Mouse (Mus musculus) activated CD4-positive, CD25-positive, alpha-beta regulatory T cell, adult 4 months (primary cell): ENCODE results near the gene Speg. TPM values are rescaled to one million over a fixed set of nuclear protein-coding genes. Genes with fewer than 3 reads are reported as not detected.

Experiments
- ATAC-seq: one replicate; pipeline ENCODE4 v1.8.0; 2017
- polyA plus RNA-seq, 2 experiments: library from polyadenylated mRNA; unstranded; fragments of 100-300 nt; shearing (Covaris generic); gene quantifications; one replicate each; pipeline ENCODE4 v1.2.1; 2017

Gene Speg
- polyA plus RNA-seq, 2 experiments from 2014 or later, result not detected

GRCm38 (mm10) chr1:75365510-75366137, 9.5 kb upstream of the Speg start:
- no peak for ATAC-seq

DNA sequence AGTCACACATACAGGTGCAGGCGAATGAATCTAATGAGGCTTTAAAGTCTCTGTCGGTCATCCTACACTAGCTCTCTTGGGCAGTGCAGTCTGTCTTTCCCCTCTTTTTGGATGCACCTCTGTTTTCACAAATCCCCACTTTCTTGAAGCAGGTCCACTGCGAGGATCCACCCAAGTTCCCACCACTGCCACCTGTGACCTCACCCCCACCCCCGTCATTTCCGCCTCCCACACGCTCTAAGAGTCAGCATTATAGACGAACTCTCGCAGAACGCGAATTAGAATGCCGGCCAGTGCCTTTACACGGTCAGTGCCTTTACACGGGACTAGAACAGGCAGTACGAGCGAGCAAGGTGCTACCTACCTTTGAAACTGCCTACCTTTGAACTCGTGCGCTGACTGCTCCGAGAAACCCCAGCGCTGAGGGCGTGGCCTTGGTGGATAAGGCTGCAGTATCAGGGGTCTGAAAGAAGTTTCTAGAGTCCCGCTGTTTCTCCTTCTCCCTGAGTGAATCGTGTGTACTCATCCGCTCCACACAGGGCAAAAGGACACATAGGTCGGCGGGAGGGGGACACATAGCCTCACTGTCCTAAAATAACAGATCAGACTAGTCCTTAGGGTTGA, 5.6 kb upstream of the Speg start:
- no peak for ATAC-seq

DNA sequence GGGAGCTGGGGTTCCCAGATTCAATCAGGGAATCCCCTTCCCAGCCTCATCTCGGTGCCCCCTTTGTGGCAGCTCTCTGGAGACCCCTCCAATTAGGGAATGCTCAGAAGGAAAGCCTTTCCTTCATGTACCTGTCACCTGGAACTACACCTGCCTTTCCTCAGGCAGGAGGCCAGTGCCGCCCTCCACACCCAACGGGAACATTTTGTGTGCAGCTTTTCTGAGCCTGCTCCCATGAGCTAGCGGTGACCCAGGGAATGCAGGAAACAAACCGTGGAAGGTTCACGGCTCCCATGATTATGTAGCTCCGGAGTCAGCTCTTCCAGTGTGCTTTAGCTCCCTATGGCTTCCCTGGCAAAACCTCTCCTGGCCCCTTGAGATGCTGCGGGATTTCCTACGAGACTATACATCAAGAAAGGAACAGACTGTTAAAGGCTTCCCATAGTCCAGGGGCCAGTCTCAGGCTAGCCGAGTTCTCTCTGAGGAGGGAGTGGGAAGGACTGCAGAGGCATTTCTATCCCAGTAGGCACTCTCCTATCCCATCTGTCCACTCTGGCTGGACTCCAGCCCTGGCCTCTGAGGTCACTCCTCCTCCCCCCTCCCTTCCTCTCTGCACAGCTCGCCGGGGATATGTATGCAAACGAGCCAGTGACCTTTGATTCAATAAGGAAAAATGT, 5.0 kb upstream of the Speg start:
- ATAC-seq, result no peak

GRCm38 (mm10) chr1:75371317-75372095, 3.6 kb upstream of the Speg start:
- ATAC-seq, result no peak

DNA sequence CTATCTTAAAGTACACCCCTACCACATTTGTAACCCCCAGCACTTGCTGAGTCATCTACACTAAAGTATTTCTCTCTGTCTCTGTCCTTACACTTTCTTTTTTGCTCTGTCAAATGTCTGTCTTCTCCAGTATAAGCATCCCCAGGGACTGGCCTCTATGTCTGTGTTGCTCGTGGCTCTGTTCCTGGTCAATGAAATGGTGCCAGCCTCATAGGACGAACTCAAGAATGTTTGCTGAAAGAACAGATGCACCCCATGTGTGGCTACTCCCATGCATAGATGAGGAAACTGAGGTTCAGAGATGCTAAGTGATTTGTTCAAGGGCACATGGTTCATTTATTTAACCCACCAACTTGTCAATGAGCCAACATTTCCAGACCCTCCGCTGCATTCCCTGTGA, 2.6 kb upstream of the Speg start:
- no peak for ATAC-seq

DNA sequence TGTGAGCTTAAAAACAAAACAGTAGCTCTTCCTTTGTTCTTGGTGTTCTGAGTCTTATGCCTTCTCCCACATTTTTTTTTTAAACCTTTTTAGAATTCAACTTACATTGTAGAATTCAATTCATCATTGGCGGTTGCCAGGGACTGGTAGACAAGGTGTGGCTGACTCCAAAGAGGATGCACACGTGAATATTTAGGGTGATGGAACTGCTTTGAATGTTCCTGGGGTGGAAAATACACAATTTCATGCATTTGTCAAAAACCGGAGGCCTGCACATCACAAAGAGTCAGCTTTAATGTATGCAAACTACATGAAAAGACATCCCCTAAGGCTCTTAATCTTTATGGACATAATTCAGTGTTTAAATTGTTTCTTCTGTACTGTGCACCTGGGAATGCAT, 1.8 kb upstream of the Speg start:
- ATAC-seq, result no peak

DNA sequence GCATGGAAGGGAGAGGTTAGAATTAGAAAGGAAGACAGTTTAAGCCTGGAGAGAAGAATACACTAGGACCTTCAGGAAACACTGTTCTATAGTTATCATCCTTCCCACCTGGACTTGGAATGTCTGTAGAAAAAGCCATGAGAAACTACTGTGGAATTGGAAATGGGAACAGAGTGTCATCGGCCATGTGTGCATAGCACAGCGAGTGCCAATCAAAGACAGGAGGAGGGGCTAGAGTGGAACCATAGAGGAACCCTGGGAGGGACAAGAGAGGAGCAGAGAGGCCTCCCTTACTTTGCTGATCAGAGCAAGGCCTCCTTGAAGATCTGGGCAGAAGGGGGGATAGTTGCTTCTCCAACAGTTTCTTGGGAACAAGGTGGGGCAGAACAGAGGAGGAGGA, 4.1 kb downstream of the Speg start:
- no peak for ATAC-seq

- ATAC-seq, result no peak
These were observed 4.8 kb downstream of the Speg start for GRCm38 (mm10) chr1:75379931-75380330.

DNA sequence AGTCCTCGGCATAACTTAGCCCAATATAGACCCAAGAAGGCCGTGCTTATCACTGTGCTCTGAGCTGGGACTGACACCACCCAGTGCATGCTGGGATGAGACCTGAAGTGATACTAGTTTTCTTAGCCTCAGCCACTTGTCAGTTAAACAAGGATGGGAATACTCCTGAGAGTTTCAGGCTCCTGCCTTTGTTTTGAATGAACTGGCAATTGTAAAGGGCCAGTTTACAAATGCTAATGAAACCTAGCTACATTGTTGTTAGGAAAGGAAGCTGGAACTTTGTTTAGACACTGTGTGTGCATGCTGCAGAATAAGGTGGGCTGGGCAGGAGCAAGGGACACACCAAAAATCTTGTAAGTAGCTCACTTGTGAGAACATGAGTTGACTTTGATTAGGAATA, 5.9 kb downstream of the Speg start:
- ATAC-seq, result no peak

- no peak for ATAC-seq
These were observed 6.6 kb downstream of the Speg start for GRCm38 (mm10) chr1:75381482-75382355.

DNA sequence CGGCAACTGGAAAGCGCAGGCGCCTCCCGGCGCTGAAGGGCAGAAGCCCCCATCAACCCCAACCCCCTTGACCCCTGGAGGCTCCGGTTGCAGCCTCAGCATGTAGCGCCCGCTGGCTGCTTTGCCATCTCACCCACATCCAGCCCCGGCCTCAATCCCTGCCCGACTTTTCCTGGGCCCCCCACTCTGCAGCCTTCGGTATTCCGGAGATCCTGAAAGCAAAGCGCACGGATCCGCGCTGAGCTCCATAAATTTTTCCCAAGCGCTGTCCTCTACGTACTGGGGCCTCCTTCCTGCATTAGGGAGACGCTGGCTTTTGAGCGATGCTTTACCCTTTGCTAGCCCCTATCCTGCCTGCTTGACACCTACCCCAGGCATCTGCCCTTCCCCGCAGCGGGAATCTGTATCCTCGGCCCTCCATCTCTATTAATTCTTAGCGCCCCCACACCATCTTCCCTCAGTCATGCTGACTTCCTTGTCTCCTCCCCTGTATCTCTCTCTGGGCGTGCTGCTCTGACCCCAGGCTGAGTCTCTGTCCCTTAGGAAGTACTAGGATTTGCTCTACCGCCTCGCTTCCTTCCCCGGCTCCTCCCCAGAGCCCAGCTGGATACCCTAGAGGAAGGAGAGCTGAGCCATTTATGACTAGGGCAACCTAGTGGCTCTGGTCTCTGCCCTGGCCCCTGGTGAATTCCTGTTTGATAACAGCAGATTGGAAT, 7.4 kb downstream of the Speg start:
- ATAC-seq, result no peak

GRCm38 (mm10) chr1:75384470-75385141, 9.5 kb downstream of the Speg start:
- ATAC-seq, result no peak

DNA sequence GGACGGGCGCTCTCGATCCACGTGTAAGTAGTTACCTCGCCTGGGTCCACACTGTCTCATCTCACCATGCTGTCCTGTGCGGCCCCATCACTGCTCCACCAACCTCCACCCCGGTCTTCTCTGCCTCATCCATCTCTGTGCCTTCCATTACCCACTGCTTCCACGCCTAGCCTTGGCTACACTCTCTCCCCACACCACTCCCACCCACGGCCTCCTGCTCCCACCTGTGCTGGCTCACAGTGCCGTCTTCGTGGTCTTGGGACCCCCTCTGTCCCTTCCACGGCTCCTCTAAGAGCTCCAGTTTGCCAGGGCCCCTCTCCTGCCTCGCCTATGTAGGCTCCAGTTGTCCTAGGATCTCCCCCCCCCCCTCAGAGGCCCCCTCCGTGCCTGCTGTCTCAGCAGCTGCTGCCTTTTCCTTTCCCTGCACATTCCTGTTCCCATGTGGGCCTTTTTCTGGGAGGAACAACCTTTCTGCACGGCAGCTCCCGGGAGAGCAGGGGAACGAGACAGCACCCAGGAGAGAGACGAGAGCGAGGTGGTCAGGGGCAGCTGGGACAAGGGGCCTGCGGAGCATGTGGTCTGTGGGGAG, 10.1 kb downstream of the Speg start:
- ATAC-seq, result no peak

- no peak for ATAC-seq
These were observed 11.1 kb downstream of the Speg start for GRCm38 (mm10) chr1:75386149-75386548.

GRCm38 (mm10) chr1:75387469-75387928, 12.4 kb downstream of the Speg start:
- no peak for ATAC-seq

GRCm38 (mm10) chr1:75387929-75388897, 13.1 kb downstream of the Speg start:
- ATAC-seq, result no peak

DNA sequence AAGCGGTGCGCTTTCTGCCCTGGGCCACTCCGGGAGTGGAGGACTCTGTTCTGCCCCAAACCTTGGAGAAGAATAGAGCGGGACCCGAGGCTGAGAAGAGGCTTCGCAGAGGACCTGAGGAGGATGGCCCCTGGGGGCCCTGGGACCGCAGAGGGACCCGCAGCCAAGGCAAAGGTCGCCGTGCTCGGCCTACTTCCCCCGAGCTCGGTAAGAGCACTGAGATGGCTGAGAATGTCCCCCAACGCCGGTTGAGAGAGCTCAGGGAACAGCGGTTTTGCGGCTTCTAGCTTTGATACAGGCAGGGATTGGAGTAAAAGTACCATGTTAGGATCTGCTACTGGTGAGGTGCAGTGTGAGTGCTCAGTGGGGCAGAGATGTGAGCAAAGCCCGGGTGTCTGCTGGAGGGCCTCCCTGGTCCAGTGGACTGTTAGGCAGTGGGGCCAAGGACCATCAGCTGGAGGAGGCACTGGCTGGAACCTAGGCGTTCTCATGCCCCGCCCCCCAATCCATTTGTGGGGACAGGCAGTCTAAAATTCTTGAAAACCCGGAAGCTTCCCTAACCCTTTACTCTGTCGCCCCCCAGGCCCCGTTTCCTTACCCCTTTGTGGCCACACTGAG, 13.9 kb downstream of the Speg start:
- no peak for ATAC-seq

DNA sequence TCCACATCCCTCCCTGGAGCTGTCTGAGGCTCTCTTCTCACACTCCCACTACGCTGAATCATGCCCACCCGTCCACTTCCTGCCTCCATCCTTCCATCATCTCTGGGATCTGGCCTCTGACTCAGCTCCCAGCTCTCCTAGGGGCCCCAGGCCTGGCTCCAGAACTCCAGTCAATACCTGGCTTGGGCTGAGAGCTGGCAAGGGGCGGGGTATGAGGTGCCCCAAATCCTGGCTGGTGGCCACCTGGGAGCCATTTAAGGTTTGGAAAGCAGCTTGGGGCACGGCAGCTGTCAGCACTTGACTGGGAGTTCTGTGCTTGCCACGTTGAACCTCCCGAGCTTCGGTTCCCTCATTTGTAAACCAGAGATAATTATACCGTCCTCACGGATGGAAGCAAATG, 18.0 kb downstream of the Speg start:
- ATAC-seq, result no peak

DNA sequence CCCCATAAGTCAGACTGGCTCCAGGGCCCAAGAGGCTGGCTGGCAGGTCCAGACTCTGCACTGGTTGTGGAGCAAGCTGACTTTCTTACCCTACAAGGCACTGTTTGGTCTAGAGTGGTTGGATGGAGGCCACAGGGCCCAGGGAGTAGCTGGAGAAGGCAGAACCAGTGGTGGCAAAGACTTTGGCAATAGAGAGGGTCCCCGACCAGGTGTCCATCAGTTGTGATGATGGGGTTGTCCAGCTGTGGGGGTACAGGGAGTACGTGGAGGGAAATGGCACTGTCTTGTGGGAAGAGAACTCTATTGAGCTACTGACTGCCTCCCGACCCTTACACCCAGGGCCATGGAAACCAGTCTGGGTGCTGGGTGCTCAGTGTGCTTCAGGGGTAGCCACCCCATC, 18.7 kb downstream of the Speg start:
- ATAC-seq, result no peak
